Mouse (Mus musculus): ENCODE measurements around the gene H2afj.

DNA sequence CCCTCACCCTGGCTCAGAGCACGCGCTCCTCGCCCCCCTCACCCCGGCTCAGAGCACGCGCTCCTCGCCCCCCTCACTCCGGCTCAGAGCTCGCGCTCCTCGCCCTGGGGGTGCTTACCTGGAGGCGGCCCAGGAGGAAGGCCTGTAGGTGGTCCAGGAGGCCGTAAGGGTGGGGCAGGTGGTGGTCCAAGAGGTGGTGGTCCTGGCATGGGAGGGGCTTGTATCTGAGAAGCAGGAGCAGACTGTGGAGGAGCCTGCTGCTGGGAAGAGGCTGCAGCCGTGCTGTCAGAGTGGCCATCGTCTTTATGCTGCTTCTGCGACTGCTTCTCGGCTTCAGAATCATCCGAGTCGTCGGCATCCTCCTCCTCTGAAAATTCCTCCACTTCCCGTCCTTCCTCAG lies 8.8 kb downstream of the H2afj start:
- TF ChIP-seq CTCF (IDR thresholded peaks at IDR 0.05; ENCODE audit: low read depth, low read length) (no peak), POLR2AphosphoS5 (IDR thresholded peaks at IDR 0.05; ENCODE audit: insufficient replicate concordance, low read depth, low read length) (no peak), GATA2 (IDR thresholded peaks at IDR 0.05; ENCODE audit: borderline replicate concordance, low read depth, low read length) (no peak), GATA1 (IDR thresholded peaks at IDR 0.05; ENCODE audit: borderline replicate concordance, low read length) (no peak), TAL1 (conservative IDR thresholded peaks at IDR 0.05; ENCODE audit: low read depth, low read length) (no peak)

Measured in G1E (cell line).